Mouse (Mus musculus): ENCODE measurements around the gene Nrm. TPM values are rescaled to one million over a fixed set of nuclear protein-coding genes. Genes with fewer than 3 reads are reported as not detected.

Gene Nrm
- polyA plus RNA-seq, 2 experiments = 49.5 to 80.7 TPM

DNA sequence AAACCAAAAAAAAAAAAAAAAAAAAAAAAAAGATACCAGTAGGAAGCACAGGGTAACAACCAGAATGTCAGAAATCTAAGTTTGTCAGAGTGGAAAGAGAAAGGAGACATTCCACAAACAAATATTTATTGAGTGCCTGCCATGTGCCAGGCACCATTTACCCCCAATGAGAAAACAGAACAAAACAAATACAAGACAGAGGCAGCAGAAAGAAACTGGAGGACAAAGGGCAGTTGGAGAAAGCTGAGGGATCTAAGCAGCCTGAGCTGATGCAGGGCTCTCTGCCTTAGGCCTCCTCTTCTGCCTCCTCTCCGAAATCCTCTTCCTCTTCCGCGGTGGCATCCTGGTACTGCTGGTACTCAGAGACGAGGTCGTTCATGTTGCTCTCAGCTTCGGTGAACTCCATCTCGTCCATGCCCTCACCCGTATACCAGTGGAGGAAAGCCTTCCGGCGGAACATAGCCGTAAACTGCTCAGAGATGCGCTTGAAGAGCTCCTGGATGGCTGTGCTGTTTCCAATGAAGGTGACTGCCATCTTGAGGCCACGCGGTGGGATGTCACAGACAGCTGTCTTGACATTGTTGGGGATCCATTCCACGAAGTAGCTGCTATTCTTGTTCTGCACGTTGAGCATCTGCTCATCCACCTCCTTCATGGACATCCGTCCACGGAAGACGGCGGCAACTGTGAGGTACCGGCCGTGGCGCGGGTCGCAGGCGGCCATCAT lies 26.3 kb upstream of the Nrm start:
- DNase-seq (ENCODE audit: low spot score) (no peak), ATAC-seq (ENCODE audit: low FRiP score, low read depth) (no peak)
- H3K27me3 ChIP-seq (ENCODE audit: control insufficient read depth, insufficient read depth, low read length) = no peaks in the 10 kb centered on the region
- H3K27ac ChIP-seq (replicated peaks; ENCODE audit: low read depth, low read length) = no peak overlapping the region
- H3K4me1 ChIP-seq (ENCODE audit: control insufficient read depth, insufficient read depth, low read length) = peaks cover 28% of the 10 kb centered on the region
- H3K9ac ChIP-seq (ENCODE audit: low read depth, low read length, severe bottlenecking) = 0 out of 2 replicates have a peak overlapping the region, but pooled peaks have one; percentile 25
- TF ChIP-seq POLR2A (IDR thresholded peaks at IDR 0.05; ENCODE audit: borderline replicate concordance, extremely low read depth, insufficient read depth, insufficient read length) = no peak
- peak overlapping the region; percentile 52 for H3K4me3 ChIP-seq (replicated peaks; ENCODE audit: low read length)
- H3K36me3 ChIP-seq (ENCODE audit: control insufficient read depth, insufficient read depth, low read length) = peaks cover 63% of the 10 kb centered on the region
- H3K9me3 ChIP-seq (ENCODE audit: control insufficient read depth, low read length) = no peaks in the 10 kb centered on the region
- H3K4me2 ChIP-seq (replicated peaks; ENCODE audit: low read depth, low read length, severe bottlenecking) = peak overlapping the region; percentile 74
- WGBS = 73% methylated on average over 26 of the region's 26 CpGs

DNA sequence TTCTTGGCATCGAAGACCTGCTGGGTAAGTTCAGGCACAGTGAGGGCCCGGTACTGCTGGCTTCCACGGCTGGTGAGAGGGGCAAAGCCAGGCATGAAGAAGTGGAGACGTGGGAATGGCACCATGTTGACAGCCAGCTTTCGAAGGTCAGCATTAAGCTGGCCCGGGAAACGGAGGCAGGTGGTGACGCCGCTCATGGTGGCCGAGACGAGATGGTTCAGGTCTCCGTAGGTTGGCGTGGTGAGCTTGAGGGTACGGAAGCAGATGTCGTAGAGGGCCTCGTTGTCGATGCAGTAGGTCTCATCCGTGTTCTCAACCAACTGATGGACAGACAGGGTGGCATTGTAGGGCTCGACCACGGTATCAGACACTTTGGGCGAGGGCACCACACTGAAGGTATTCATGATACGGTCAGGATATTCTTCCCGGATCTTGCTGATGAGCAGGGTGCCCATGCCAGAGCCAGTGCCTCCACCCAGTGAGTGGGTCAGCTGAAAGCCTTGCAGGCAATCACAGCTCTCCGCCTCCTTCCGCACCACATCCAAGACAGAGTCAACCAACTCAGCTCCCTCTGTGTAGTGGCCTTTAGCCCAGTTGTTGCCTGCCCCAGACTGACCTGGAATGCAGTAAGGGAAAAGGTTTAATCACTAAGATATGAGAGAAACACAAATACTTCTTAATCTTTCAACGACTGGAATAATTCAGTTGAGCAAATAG lies 25.5 kb upstream of the Nrm start:
- no peak for ATAC-seq (ENCODE audit: low FRiP score, low read depth)
- no peak for TF ChIP-seq POLR2A (IDR thresholded peaks at IDR 0.05; ENCODE audit: borderline replicate concordance, extremely low read depth, insufficient read depth, insufficient read length)
- Histone ChIP-seq H3K27ac (replicated peaks; ENCODE audit: low read depth, low read length) (no peak overlapping the region), H3K27me3 (ENCODE audit: control insufficient read depth, insufficient read depth, low read length) (no peaks in the 10 kb centered on the region), H3K4me2 (replicated peaks; ENCODE audit: low read depth, low read length, severe bottlenecking) (peak overlapping the region; percentile 74), H3K36me3 (ENCODE audit: control insufficient read depth, insufficient read depth, low read length) (peaks cover 60% of the 10 kb centered on the region), H3K9me3 (ENCODE audit: control insufficient read depth, low read length) (no peaks in the 10 kb centered on the region), H3K4me1 (ENCODE audit: control insufficient read depth, insufficient read depth, low read length) (peaks cover 26% of the 10 kb centered on the region), H3K4me3 (replicated peaks; ENCODE audit: low read length) (peak overlapping the region; percentile 52), H3K9ac (ENCODE audit: low read depth, low read length, severe bottlenecking) (0 out of 2 replicates have a peak overlapping the region, but pooled peaks have one; percentile 25)
- WGBS = 74% methylated on average over 26 of the region's 26 CpGs
- DNase-seq (ENCODE audit: low spot score) = no peak

DNA sequence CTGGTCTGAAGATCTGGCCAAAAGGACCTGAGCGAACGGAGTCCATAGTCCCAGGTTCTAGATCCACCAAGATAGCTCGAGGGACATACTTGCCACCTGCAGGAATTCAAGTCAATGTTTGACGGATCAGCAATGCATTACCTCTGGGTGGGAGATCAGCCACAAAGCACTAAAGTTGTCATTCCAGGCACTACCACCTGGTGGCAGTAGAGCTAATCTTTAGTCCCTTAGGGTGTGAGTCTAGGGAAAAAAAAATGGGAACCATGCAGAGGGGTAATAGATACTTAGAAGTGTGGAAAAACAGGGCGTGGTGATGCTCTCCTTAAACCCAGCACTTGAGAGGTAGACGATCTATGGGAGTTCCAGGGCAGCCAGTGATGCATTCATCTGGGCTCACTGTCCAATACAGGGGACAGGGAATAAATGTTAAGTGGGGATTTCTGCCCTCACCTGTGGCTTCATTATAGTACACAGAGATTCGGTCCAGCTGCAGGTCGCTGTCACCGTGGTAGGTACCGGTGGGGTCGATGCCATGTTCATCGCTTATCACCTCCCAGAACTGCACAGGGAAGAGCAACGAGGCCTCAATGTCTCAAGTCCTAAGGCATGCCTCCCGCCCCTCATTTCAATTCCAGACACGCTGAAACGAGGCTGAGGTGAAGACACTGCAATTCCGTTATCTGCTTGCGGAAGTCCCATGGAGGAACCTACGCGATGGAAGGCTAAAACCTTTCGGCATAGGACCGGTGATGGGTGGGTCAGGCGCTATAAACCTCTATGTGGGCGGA lies 24.7 kb upstream of the Nrm start:
- Histone ChIP-seq H3K9ac (ENCODE audit: low read depth, low read length, severe bottlenecking) (peak overlapping the region; percentile 92), H3K4me2 (replicated peaks; ENCODE audit: low read depth, low read length, severe bottlenecking) (peak overlapping the region; percentile 74), H3K27ac (replicated peaks; ENCODE audit: low read depth, low read length) (peak overlapping the region; percentile 92), H3K36me3 (ENCODE audit: control insufficient read depth, insufficient read depth, low read length) (peaks cover 56% of the 10 kb centered on the region), H3K4me1 (ENCODE audit: control insufficient read depth, insufficient read depth, low read length) (peaks cover 26% of the 10 kb centered on the region), H3K4me3 (replicated peaks; ENCODE audit: low read length) (peak overlapping the region; percentile 52), H3K27me3 (ENCODE audit: control insufficient read depth, insufficient read depth, low read length) (no peaks in the 10 kb centered on the region), H3K9me3 (ENCODE audit: control insufficient read depth, low read length) (no peaks in the 10 kb centered on the region)
- TF ChIP-seq POLR2A (IDR thresholded peaks at IDR 0.05; ENCODE audit: borderline replicate concordance, extremely low read depth, insufficient read depth, insufficient read length) = no peak
- ATAC-seq (ENCODE audit: low FRiP score, low read depth) (no peak), DNase-seq (ENCODE audit: low spot score) (peak; percentile 98)
- 7% methylated on average over 24 of the region's 24 CpGs for WGBS

DNA sequence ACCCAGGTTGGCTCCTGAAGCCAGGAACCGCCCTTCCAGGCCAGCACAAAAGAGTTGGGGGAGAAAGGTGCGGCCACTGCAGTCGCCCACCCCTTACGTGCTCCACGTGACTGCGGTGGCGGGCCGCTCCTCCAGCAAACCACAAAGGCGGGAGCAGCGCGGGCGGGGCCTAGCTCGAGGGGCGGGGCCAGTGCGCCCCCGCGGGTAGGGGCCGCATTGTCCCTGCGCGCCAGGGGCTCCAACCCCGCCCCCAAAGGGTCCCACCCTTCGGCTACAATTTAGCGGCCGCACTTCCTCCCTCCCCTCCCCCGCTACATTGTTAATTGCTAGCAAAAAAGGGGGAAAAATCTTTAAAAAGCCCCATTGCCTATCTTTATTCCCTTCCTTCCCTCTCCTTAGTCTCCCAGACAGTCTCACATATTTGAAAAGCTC lies 24.1 kb upstream of the Nrm start:
- no peaks in the 10 kb centered on the region for H3K9me3 ChIP-seq (ENCODE audit: control insufficient read depth, low read length)
- WGBS = under 1% methylated on average over 23 of the region's 25 CpGs
- no peaks in the 10 kb centered on the region for H3K27me3 ChIP-seq (ENCODE audit: control insufficient read depth, insufficient read depth, low read length)
- peak overlapping the region; percentile 52 for H3K4me3 ChIP-seq (replicated peaks; ENCODE audit: low read length)
- peaks cover 26% of the 10 kb centered on the region for H3K4me1 ChIP-seq (ENCODE audit: control insufficient read depth, insufficient read depth, low read length)
- ATAC-seq (ENCODE audit: low FRiP score, low read depth) (peak; percentile 44), DNase-seq (ENCODE audit: low spot score) (peak; percentile 96)
- peak overlapping the region; percentile 92 for H3K27ac ChIP-seq (replicated peaks; ENCODE audit: low read depth, low read length)
- peaks cover 50% of the 10 kb centered on the region for H3K36me3 ChIP-seq (ENCODE audit: control insufficient read depth, insufficient read depth, low read length)
- peak overlapping the region; percentile 74 for H3K4me2 ChIP-seq (replicated peaks; ENCODE audit: low read depth, low read length, severe bottlenecking)
- peak overlapping the region; percentile 92 for H3K9ac ChIP-seq (ENCODE audit: low read depth, low read length, severe bottlenecking)
- no peak for TF ChIP-seq POLR2A (IDR thresholded peaks at IDR 0.05; ENCODE audit: borderline replicate concordance, extremely low read depth, insufficient read depth, insufficient read length)

DNA sequence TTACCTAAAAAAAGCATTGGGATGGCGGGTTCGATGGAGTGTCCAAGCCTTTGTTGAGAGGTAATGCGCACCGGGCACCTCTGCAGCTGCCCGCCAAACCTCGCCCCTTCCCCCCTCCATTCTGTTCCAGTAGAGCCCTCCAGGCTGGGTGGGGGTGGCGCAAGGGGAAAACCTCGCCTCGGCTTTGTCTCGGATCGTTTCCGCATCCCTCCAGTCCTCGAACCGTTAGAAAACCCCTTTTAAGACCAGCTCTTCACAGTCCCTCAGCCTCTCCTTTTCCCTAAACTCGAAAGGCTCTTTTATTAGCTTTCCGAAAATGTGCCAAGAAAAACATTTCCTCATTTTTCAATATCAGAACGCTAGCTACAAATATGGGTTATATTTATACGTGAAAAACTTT lies 23.6 kb upstream of the Nrm start:
- Histone ChIP-seq H3K4me1 (ENCODE audit: control insufficient read depth, insufficient read depth, low read length) (peaks cover 31% of the 10 kb centered on the region), H3K4me3 (replicated peaks; ENCODE audit: low read length) (peak overlapping the region; percentile 52), H3K27ac (replicated peaks; ENCODE audit: low read depth, low read length) (peak overlapping the region; percentile 92), H3K9ac (ENCODE audit: low read depth, low read length, severe bottlenecking) (peak overlapping the region; percentile 92), H3K4me2 (replicated peaks; ENCODE audit: low read depth, low read length, severe bottlenecking) (peak overlapping the region; percentile 74), H3K27me3 (ENCODE audit: control insufficient read depth, insufficient read depth, low read length) (no peaks in the 10 kb centered on the region), H3K9me3 (ENCODE audit: control insufficient read depth, low read length) (no peaks in the 10 kb centered on the region), H3K36me3 (ENCODE audit: control insufficient read depth, insufficient read depth, low read length) (peaks cover 45% of the 10 kb centered on the region)
- DNase-seq (ENCODE audit: low spot score) (peak; percentile 56), ATAC-seq (ENCODE audit: low FRiP score, low read depth) (no peak)
- under 1% methylated on average over 17 of the region's 18 CpGs for WGBS
- TF ChIP-seq POLR2A (IDR thresholded peaks at IDR 0.05; ENCODE audit: borderline replicate concordance, extremely low read depth, insufficient read depth, insufficient read length) = peak; percentile 67; the same call in 1 of the 2 replicates
